ENCODE assay signal across 7 mouse cellular contexts in genomic region chr11:120223586-120224487, GRCm38 (mm10). TPM values are rescaled to one million over a fixed set of nuclear protein-coding genes. Genes with fewer than 3 reads are reported as not detected.
A peak's percentile ranks its signal among the peaks of the same experiment; 100 is the strongest.
DNase-seq lines count a peak whose midpoint lies in the region; ATAC-seq and TF ChIP-seq lines count a peak whose summit lies in the region.

No protein-coding gene starts in this region.

- no peak for TF ChIP-seq POLR2A in brain, embryonic 14.5 days (IDR thresholded peaks at IDR 0.05; ENCODE audit: borderline replicate concordance, extremely low read depth, insufficient read depth, insufficient read length, poor library complexity, severe bottlenecking)

- no peaks in the 10 kb centered on the region for H3K27me3 ChIP-seq in kidney, embryonic 15.5 days
- peaks cover 82% of the 10 kb centered on the region for H3K27me3 ChIP-seq in liver, embryonic 13.5 days

- peak overlapping the region; percentile 11; the same call in 1 of the 2 replicates for H3K4me3 ChIP-seq in kidney, embryonic 15.5 days (replicated peaks)
- H3K4me3 ChIP-seq in liver, embryonic 13.5 days (replicated peaks): no peak overlapping the region

- peaks cover 99% of the 10 kb centered on the region for H3K4me1 ChIP-seq in kidney, embryonic 15.5 days
- H3K4me1 ChIP-seq in liver, embryonic 13.5 days (replicated peaks): peaks cover 90% of the 10 kb centered on the region

- WGBS in kidney, embryonic 15.5 days: 40% methylated on average over 19 of the region's 19 CpGs
- 55% methylated on average over 19 of the region's 19 CpGs for WGBS in liver, embryonic 13.5 days (ENCODE audit: insufficient replicate concordance)

- H3K27ac ChIP-seq in kidney, embryonic 15.5 days: peak overlapping the region; percentile 96
- peak overlapping the region; percentile 43 for H3K27ac ChIP-seq in liver, embryonic 13.5 days

- peak overlapping the region; percentile 49; the same call in 1 of the 2 replicates for H3K4me2 ChIP-seq in kidney, embryonic 15.5 days
- no peak overlapping the region for H3K4me2 ChIP-seq in liver, embryonic 13.5 days

- H3K36me3 ChIP-seq in kidney, embryonic 15.5 days: no peaks in the 10 kb centered on the region
- no peaks in the 10 kb centered on the region for H3K36me3 ChIP-seq in liver, embryonic 13.5 days

- ATAC-seq in kidney, embryonic 15.5 days (replicated peaks; ENCODE audit: low FRiP score): peak; percentile 23; the same call in 1 of the 2 replicates
- 0 out of 2 replicates have a peak, but pooled peaks have one; percentile 3 for ATAC-seq in liver, embryonic 13.5 days (ENCODE audit: low read depth)

- H3K9ac ChIP-seq in kidney, embryonic 15.5 days: peak overlapping the region; percentile 29
- H3K9ac ChIP-seq in liver, embryonic 13.5 days: no peak overlapping the region

- no peaks in the 10 kb centered on the region for H3K9me3 ChIP-seq in kidney, embryonic 15.5 days (replicated peaks)
- H3K9me3 ChIP-seq in liver, embryonic 13.5 days (replicated peaks): no peaks in the 10 kb centered on the region

- DNase-seq in brain, embryonic 14.5 days (ENCODE audit: low read depth): peak; percentile 77
- peak; percentile 45 to 53 for DNase-seq in cerebellum, postnatal 14 days
- peak; percentile 58 to 63 for DNase-seq in frontal cortex, postnatal 36 days (ENCODE audit: low spot score in 2 of 2)
- DNase-seq in liver, embryonic 13.5 days: no peak
- DNase-seq in testis, postnatal 10 days (ENCODE audit: low spot score): peak; percentile 68
- DNase-seq in adipocyte (ENCODE audit: low spot score): no peak

- TF ChIP-seq CTCF in brain, embryonic 14.5 days (IDR thresholded peaks at IDR 0.05; ENCODE audit: borderline replicate concordance, extremely low read depth, insufficient read depth, insufficient read length): no peak

RNA-seq across cellular contexts. Expression of gene Bahcc1, which starts 8.9 kb away (rescaled TPM):
- polyA plus RNA-seq in brain, embryonic 14.5 days (2012; rRNA removed): 29.0 and 47.0 TPM in 2 replicates
- polyA plus RNA-seq in kidney, embryonic 15.5 days (2015; fragmentation: Nextera tagmentation; extraction: Ambion mirVana): 11.8 and 14.1 TPM in 2 replicates
- polyA plus RNA-seq in liver, embryonic 13.5 days (2015; fragmentation: Nextera tagmentation; extraction: Ambion mirVana): 1.3 and 1.4 TPM in 2 replicates

Comparison
In these comparisons a context has a peak if more than half of its experiments do, and no peak if none do; other contexts are left out.
1. DNase-seq: peak in brain, embryonic 14.5 days (single experiment), cerebellum, postnatal 14 days (2 of 2), frontal cortex, postnatal 36 days (2 of 2) and testis, postnatal 10 days (single experiment); none in liver, embryonic 13.5 days (single experiment) and adipocyte (single experiment).